Mouse (Mus musculus): ENCODE results near the gene Kctd18.

DNA sequence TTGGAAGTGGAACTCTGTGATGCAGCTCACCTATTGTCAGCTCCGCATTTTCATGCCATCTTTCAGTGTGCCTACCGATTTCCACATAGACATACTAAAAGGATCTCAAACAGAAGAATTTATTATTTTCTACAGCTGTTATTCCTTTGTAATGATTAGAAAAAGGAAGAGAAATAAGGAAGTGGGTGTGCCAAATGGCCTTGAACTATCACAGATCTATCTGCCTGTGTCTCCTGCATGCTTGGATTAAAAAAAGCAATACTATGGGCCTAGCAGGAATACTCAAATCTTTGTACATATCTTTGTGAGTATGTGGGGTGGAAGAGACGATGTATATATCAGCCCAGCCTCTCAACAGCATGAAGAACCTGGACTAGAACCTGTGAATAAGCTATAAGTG lies 41.9 kb downstream of the Kctd18 start:
- TF ChIP-seq CTCF (IDR thresholded peaks at IDR 0.05) (no peak), POLR2A (IDR thresholded peaks at IDR 0.05; ENCODE audit: insufficient read depth, low read depth, low read length) (no peak), EP300 (IDR thresholded peaks at IDR 0.05; ENCODE audit: insufficient read depth, low read depth, low read length) (no peak)
